Comparison of ENCODE assay signal across 8 mouse cellular contexts in the genomic region with DNA sequence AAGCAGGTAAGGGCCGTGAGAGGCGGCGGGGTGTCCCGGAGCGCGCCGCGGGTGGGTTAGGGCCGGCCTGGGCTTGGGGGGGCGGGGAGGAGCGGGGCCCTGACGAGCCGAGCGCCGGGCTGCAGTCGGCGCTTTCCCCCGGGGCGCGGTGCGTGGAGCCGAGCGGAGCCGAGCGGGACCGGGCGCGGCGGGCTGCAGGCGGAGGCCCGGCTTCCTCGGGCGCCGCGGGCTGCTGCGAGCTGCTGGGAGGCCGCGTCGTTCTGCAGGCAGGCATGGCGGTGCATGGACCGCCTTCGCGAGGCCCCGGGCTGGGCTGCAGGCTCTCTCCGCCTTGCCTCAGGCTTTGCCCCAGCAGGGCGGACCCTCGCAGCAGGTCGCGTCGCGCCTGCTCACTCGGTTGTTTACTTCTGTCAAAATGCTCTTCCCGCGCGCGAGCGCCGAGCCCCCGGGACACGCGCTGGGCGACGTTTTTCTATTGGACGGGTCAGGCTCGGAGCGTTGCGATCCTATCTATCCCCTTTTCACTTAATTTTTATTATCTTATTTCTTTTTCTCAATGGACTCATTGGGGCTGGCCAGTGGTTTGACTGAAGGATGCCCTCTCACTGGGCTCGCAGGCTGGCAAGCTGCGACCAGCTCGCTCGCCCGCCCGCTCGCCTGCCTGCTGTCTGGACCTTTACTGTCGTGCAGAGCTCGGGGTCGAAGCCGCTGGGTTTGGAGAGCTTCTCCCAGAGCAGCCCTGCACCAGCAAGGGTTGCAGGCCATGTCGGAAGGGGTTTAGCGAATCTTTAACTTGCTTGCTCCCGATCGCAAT. TPM values are rescaled to one million over a fixed set of nuclear protein-coding genes. Genes with fewer than 3 reads are reported as not detected.
DNase-seq lines count a peak whose midpoint lies in the region; ATAC-seq and TF ChIP-seq lines count a peak whose summit lies in the region.

No protein-coding gene starts in this region.

- ATAC-seq in intestine, embryonic 15.5 days = peak; percentile 75
- ATAC-seq in limb, embryonic 11.5 days (ENCODE audit: insufficient number of reproducible peaks, low FRiP score, low TSS enrichment, low read depth) = no peak
- ATAC-seq in midbrain, embryonic 11.5 days (ENCODE audit: low FRiP score) = peak; percentile 64

- H3K4me2 ChIP-seq in intestine, embryonic 15.5 days (replicated peaks) = peak overlapping the region; percentile 77
- H3K4me2 ChIP-seq in limb, embryonic 11.5 days (ENCODE audit: low read depth, severe bottlenecking) = peak overlapping the region; percentile 88
- peak overlapping the region; percentile 79 for H3K4me2 ChIP-seq in midbrain, embryonic 11.5 days

- H3K27ac ChIP-seq in cortical plate, adult 2 months (ENCODE audit: insufficient read depth, low read length) = peak overlapping the region; percentile 87; the same call in 1 of the 2 replicates
- peak overlapping the region; percentile 100 for H3K27ac ChIP-seq in gastrocnemius, adult 2 months
- peak overlapping the region; percentile 96 for H3K27ac ChIP-seq in intestine, embryonic 15.5 days
- peak overlapping the region; percentile 90 for H3K27ac ChIP-seq in limb, embryonic 11.5 days (replicated peaks; ENCODE audit: low read depth, low read length)
- peak overlapping the region; percentile 94 for H3K27ac ChIP-seq in midbrain, embryonic 11.5 days (ENCODE audit: low read depth, low read length)
- peak overlapping the region; percentile 44; the same call in 1 of the 2 replicates for H3K27ac ChIP-seq in small intestine, adult 2 months (ENCODE audit: insufficient read depth, low read depth, low read length)

- peak; percentile 59 for DNase-seq in urinary bladder, postnatal 14 days (ENCODE audit: low spot score)
- DNase-seq in urinary bladder, postnatal 10 days (ENCODE audit: low spot score) = no peak
- DNase-seq in gastrocnemius, adult 2 months = peak; percentile 78
- peak; percentile 63 for DNase-seq in limb, embryonic 11.5 days (ENCODE audit: low spot score)
- DNase-seq in midbrain, embryonic 11.5 days (ENCODE audit: low spot score, missing footprints) = peak; percentile 94

- no peak for TF ChIP-seq CTCF in cortical plate, adult 2 months (IDR thresholded peaks at IDR 0.05; ENCODE audit: extremely low read depth, insufficient read depth, low read length)
- TF ChIP-seq CTCF in gastrocnemius, adult 2 months (IDR thresholded peaks at IDR 0.05) = no peak
- TF ChIP-seq CTCF in small intestine, adult 2 months (IDR thresholded peaks at IDR 0.05; ENCODE audit: extremely low read depth, insufficient read length, insufficient replicate concordance, low read depth, low read length) = no peak

- H3K4me1 ChIP-seq in cortical plate, adult 2 months (ENCODE audit: control insufficient read depth, insufficient read depth, low read length) = peaks cover 3% of the 10 kb centered on the region; the same call in 1 of the 2 replicates
- peaks cover 9% of the 10 kb centered on the region for H3K4me1 ChIP-seq in intestine, embryonic 15.5 days (replicated peaks)
- H3K4me1 ChIP-seq in limb, embryonic 11.5 days (ENCODE audit: control insufficient read depth, insufficient read depth, low read length) = no peaks in the 10 kb centered on the region
- H3K4me1 ChIP-seq in midbrain, embryonic 11.5 days (ENCODE audit: control insufficient read depth, insufficient read depth, low read length) = peaks cover 14% of the 10 kb centered on the region
- peaks cover 6% of the 10 kb centered on the region; the same call in 1 of the 2 replicates for H3K4me1 ChIP-seq in small intestine, adult 2 months (ENCODE audit: control insufficient read depth, insufficient read depth, insufficient read length, low read length)

- H3K36me3 ChIP-seq in intestine, embryonic 15.5 days = no peaks in the 10 kb centered on the region
- 0 out of 2 replicates have a peak, but pooled peaks cover 2% of the 10 kb centered on the region for H3K36me3 ChIP-seq in limb, embryonic 11.5 days (ENCODE audit: control insufficient read depth, insufficient read depth, low read length)
- no peaks in the 10 kb centered on the region for H3K36me3 ChIP-seq in midbrain, embryonic 11.5 days (ENCODE audit: control insufficient read depth, insufficient read depth, low read length)
- H3K36me3 ChIP-seq in small intestine, adult 2 months (ENCODE audit: control insufficient read depth, insufficient read depth, low read length) = peaks cover 3% of the 10 kb centered on the region

- H3K27me3 ChIP-seq in intestine, embryonic 15.5 days (replicated peaks) = no peaks in the 10 kb centered on the region
- no peaks in the 10 kb centered on the region for H3K27me3 ChIP-seq in limb, embryonic 11.5 days (ENCODE audit: control insufficient read depth, insufficient read depth, low read length)
- no peaks in the 10 kb centered on the region for H3K27me3 ChIP-seq in midbrain, embryonic 11.5 days (ENCODE audit: control insufficient read depth, insufficient read depth, low read length)
- H3K27me3 ChIP-seq in small intestine, adult 2 months (ENCODE audit: control insufficient read depth, insufficient read depth, low read length) = no peaks in the 10 kb centered on the region

- no peaks in the 10 kb centered on the region for H3K9me3 ChIP-seq in intestine, embryonic 15.5 days
- H3K9me3 ChIP-seq in limb, embryonic 11.5 days (ENCODE audit: control insufficient read depth, low read length) = no peaks in the 10 kb centered on the region
- no peaks in the 10 kb centered on the region for H3K9me3 ChIP-seq in midbrain, embryonic 11.5 days (ENCODE audit: control insufficient read depth, low read length)

- peak overlapping the region; percentile 97 for H3K9ac ChIP-seq in intestine, embryonic 15.5 days
- H3K9ac ChIP-seq in limb, embryonic 11.5 days (ENCODE audit: low read length) = peak overlapping the region; percentile 91
- peak overlapping the region; percentile 95 for H3K9ac ChIP-seq in midbrain, embryonic 11.5 days (ENCODE audit: low read length)

- under 1% methylated on average over 78 of the region's 82 CpGs for WGBS in intestine, embryonic 15.5 days
- WGBS in limb, embryonic 11.5 days = under 1% methylated on average over 48 of the region's 82 CpGs
- 1% methylated on average over 53 of the region's 82 CpGs for WGBS in midbrain, embryonic 11.5 days
- WGBS in small intestine, adult 2 months = under 1% methylated on average over 81 of the region's 82 CpGs

- H3K4me3 ChIP-seq in cortical plate, adult 2 months (ENCODE audit: insufficient read depth, low read length) = peak overlapping the region; percentile 75
- H3K4me3 ChIP-seq in gastrocnemius, adult 2 months = peak overlapping the region; percentile 87
- peak overlapping the region; percentile 100 for H3K4me3 ChIP-seq in intestine, embryonic 15.5 days (replicated peaks)
- peak overlapping the region; percentile 98 for H3K4me3 ChIP-seq in limb, embryonic 11.5 days (ENCODE audit: low read depth, low read length)
- peak overlapping the region; percentile 99 for H3K4me3 ChIP-seq in midbrain, embryonic 11.5 days (ENCODE audit: low read depth, low read length)
- peak overlapping the region; percentile 91 for H3K4me3 ChIP-seq in small intestine, adult 2 months (ENCODE audit: low read depth, low read length)

- intact Hi-C loops in gastrocnemius, adult 2 months (cut with DNase I) = loop anchor here (2.0 kb wide), 1 partner anchor 38 kb away; no protein-coding TSS in a partner anchor

- no peak for TF ChIP-seq POLR2A in cortical plate, adult 2 months (IDR thresholded peaks at IDR 0.05; ENCODE audit: extremely low read depth, insufficient read depth, low read length)
- no peak for TF ChIP-seq POLR2A in small intestine, adult 2 months (IDR thresholded peaks at IDR 0.05; ENCODE audit: low read depth, low read length)

RNA-seq across cellular contexts. Expression of a gene that starts 0.6 kb away (rescaled TPM):
- 21.6 and 23.1 TPM in 2 replicates for polyA plus RNA-seq in cortical plate, adult 2 months (2012; rRNA removed)
- total RNA-seq in gastrocnemius, adult 2 months (2021) = 10 to 100 TPM; 15.6 to 20.0 TPM
- polyA plus RNA-seq in intestine, embryonic 15.5 days (2015; fragmentation: Nextera tagmentation; extraction: Ambion mirVana) = 57.0 and 63.2 TPM in 2 replicates
- 92.8 and 99.7 TPM in 2 replicates for polyA plus RNA-seq in limb, embryonic 11.5 days (2014; fragmentation: Nextera tagmentation; extraction: Ambion mirVana)
- 95.1 and 102 TPM in 2 replicates for polyA plus RNA-seq in midbrain, embryonic 11.5 days (2014; fragmentation: Nextera tagmentation; extraction: Ambion mirVana)
- polyA plus RNA-seq in small intestine, adult 2 months (2012; rRNA removed) = 0.43 and 1.4 TPM in 2 replicates

RNA-seq across cellular contexts. Expression of a gene that starts 11.9 kb away (rescaled TPM):
- 24.4 and 26.5 TPM in 2 replicates for polyA plus RNA-seq in cortical plate, adult 2 months (2012; rRNA removed)
- total RNA-seq in gastrocnemius, adult 2 months (2021) = 10 to 100 TPM; 67.8 to 83.3 TPM
- polyA plus RNA-seq in intestine, embryonic 15.5 days (2015; fragmentation: Nextera tagmentation; extraction: Ambion mirVana) = 366 and 397 TPM in 2 replicates
- 471 and 513 TPM in 2 replicates for polyA plus RNA-seq in limb, embryonic 11.5 days (2014; fragmentation: Nextera tagmentation; extraction: Ambion mirVana)
- 516 and 544 TPM in 2 replicates for polyA plus RNA-seq in midbrain, embryonic 11.5 days (2014; fragmentation: Nextera tagmentation; extraction: Ambion mirVana)
- polyA plus RNA-seq in small intestine, adult 2 months (2012; rRNA removed) = 36.8 and 48.9 TPM in 2 replicates

Comparison
In these comparisons a context has a peak if more than half of its experiments do, and no peak if none do; other contexts are left out.
1. H3K27ac ChIP-seq: peak in every context shown above with its lines; median percentile 100 in gastrocnemius, adult 2 months; 96 in intestine, embryonic 15.5 days; 94 in midbrain, embryonic 11.5 days; 90 in limb, embryonic 11.5 days; 87 in cortical plate, adult 2 months; 44 in small intestine, adult 2 months.